Comparison of ENCODE assay signal across 7 mouse cellular contexts in the genomic region with DNA sequence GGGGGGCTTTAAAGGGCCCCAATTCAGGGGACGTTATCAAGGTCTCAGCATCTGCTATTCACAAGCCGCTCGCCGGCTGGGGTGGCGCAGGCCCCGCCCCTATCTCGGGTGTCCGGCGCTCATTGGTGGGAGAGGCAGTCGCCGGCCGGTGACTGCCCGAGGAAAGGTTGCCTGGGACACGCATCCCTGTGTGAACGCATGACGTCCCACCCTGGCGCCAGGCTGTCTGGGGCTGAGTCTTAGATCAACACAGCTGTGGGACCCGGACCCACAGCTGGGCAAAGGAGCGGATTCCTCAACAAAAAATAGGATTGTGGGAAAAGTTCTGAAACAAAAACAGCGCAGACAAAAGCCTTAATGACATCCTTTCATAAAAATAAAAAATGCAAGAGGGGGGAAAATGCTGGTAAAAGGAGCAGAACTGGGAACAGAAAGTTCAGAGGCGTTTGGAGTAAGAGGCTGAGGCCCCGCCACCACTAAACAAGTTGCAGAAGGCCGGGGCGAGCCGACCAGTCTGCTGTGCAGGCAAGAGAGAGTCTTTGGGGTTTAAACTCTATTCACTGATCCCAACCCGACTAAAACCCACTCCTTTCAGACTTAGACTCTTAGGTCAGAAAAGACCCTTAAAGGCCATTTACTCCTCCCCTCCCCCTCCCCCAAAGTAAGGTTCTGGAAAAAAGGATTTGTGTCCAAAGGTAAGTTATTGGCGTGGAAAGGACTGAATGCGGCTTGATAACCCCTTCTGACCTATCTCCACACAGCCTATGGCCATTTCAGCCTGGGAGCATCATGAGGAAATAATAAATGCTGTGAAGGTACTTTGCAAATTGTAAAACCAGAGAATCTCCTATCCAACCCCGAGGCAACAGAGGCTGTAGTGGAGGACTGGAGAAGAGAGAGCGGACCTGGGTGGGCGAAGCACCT. TPM values are rescaled to one million over a fixed set of nuclear protein-coding genes. Genes with fewer than 3 reads are reported as not detected.
A peak's percentile ranks its signal among the peaks of the same experiment; 100 is the strongest.
DNase-seq lines count a peak whose midpoint lies in the region; ATAC-seq and TF ChIP-seq lines count a peak whose summit lies in the region.

No protein-coding gene starts in this region.

- DNase-seq in adrenal gland, adult 18-20 months (ENCODE audit: low spot score in 2 of 2): peak; percentile 84 to 87
- DNase-seq in embryo, embryonic 11 days: peak; percentile 99
- DNase-seq in gastrocnemius, postnatal 36 days: peak; percentile 85 to 96
- peak; percentile 99 for DNase-seq in limb, embryonic 11.5 days (ENCODE audit: low spot score)
- DNase-seq in spleen, adult 2 months (ENCODE audit: low read depth in 1 of 2, low spot score in 2 of 2): peak in 1 of 2 experiments; percentile 69

- peak overlapping the region; percentile 11 for H3K4me3 ChIP-seq in intestine, embryonic 16.5 days (ENCODE audit: low read length)
- 0 out of 2 replicates have a peak overlapping the region, but pooled peaks have one; percentile 6 for H3K4me3 ChIP-seq in limb, embryonic 11.5 days (ENCODE audit: low read depth, low read length)
- peak overlapping the region; percentile 26 for H3K4me3 ChIP-seq in midbrain, embryonic 13.5 days (replicated peaks)
- H3K4me3 ChIP-seq in spleen, adult 2 months (ENCODE audit: extremely low read depth, insufficient read depth, insufficient read length): no peak overlapping the region; the same call in 1 of the 2 replicates

- TF ChIP-seq CTCF in spleen, adult 2 months (IDR thresholded peaks at IDR 0.05; ENCODE audit: extremely low read depth, insufficient read depth, insufficient read length, insufficient replicate concordance): no peak

- ATAC-seq in intestine, embryonic 16.5 days: peak; percentile 78
- ATAC-seq in limb, embryonic 11.5 days (ENCODE audit: insufficient number of reproducible peaks, low FRiP score, low TSS enrichment, low read depth): peak; percentile 87
- peak; percentile 88 for ATAC-seq in midbrain, embryonic 13.5 days

- WGBS in intestine, embryonic 16.5 days: 8% methylated on average over 31 of the region's 31 CpGs
- 3% methylated on average over 31 of the region's 31 CpGs for WGBS in limb, embryonic 11.5 days
- WGBS in midbrain, embryonic 13.5 days: 3% methylated on average over 31 of the region's 31 CpGs
- WGBS in spleen, adult 2 months: 21% methylated on average over 31 of the region's 31 CpGs

- H3K27ac ChIP-seq in intestine, embryonic 16.5 days (ENCODE audit: low read length): peak overlapping the region; percentile 95
- peak overlapping the region; percentile 96 for H3K27ac ChIP-seq in limb, embryonic 11.5 days (replicated peaks; ENCODE audit: low read depth, low read length)
- H3K27ac ChIP-seq in midbrain, embryonic 13.5 days: peak overlapping the region; percentile 82
- H3K27ac ChIP-seq in spleen, adult 2 months (ENCODE audit: insufficient read depth, low read length): peak overlapping the region; percentile 46

- TF ChIP-seq POLR2A in spleen, adult 2 months (IDR thresholded peaks at IDR 0.05; ENCODE audit: low read depth, low read length): no peak

- intact Hi-C loops in gastrocnemius, postnatal 36 days (cut with DNase I): no loop called here

- H3K36me3 ChIP-seq in intestine, embryonic 16.5 days (ENCODE audit: control insufficient read depth, insufficient read depth, low read length): no peaks in the 10 kb centered on the region
- H3K36me3 ChIP-seq in limb, embryonic 11.5 days (ENCODE audit: control insufficient read depth, insufficient read depth, low read length): no peaks in the 10 kb centered on the region
- H3K36me3 ChIP-seq in midbrain, embryonic 13.5 days: no peaks in the 10 kb centered on the region
- H3K36me3 ChIP-seq in spleen, adult 2 months (ENCODE audit: control insufficient read depth, insufficient read depth, low read length): peaks cover 3% of the 10 kb centered on the region; the same call in 1 of the 2 replicates

- peak overlapping the region; percentile 30 for H3K9ac ChIP-seq in intestine, embryonic 16.5 days (ENCODE audit: low read depth, low read length)
- peak overlapping the region; percentile 28 for H3K9ac ChIP-seq in limb, embryonic 11.5 days (ENCODE audit: low read length)
- H3K9ac ChIP-seq in midbrain, embryonic 13.5 days (replicated peaks): no peak overlapping the region

- H3K4me2 ChIP-seq in intestine, embryonic 16.5 days (ENCODE audit: low read depth, low read length): peak overlapping the region; percentile 52
- peak overlapping the region; percentile 44 for H3K4me2 ChIP-seq in limb, embryonic 11.5 days (ENCODE audit: low read depth, severe bottlenecking)
- H3K4me2 ChIP-seq in midbrain, embryonic 13.5 days (replicated peaks): peak overlapping the region; percentile 52

- H3K27me3 ChIP-seq in intestine, embryonic 16.5 days (replicated peaks; ENCODE audit: control insufficient read depth, insufficient read depth, low read length): no peaks in the 10 kb centered on the region
- no peaks in the 10 kb centered on the region for H3K27me3 ChIP-seq in limb, embryonic 11.5 days (ENCODE audit: control insufficient read depth, insufficient read depth, low read length)
- H3K27me3 ChIP-seq in midbrain, embryonic 13.5 days: peaks cover 8% of the 10 kb centered on the region
- H3K27me3 ChIP-seq in spleen, adult 2 months (ENCODE audit: control insufficient read depth, insufficient read depth, low read length): no peaks in the 10 kb centered on the region

- no peaks in the 10 kb centered on the region for H3K9me3 ChIP-seq in intestine, embryonic 16.5 days (ENCODE audit: control insufficient read depth, low read length)
- no peaks in the 10 kb centered on the region for H3K9me3 ChIP-seq in limb, embryonic 11.5 days (ENCODE audit: control insufficient read depth, low read length)
- no peaks in the 10 kb centered on the region for H3K9me3 ChIP-seq in midbrain, embryonic 13.5 days

- peaks cover 54% of the 10 kb centered on the region for H3K4me1 ChIP-seq in intestine, embryonic 16.5 days (ENCODE audit: control insufficient read depth, insufficient read depth, low read length)
- H3K4me1 ChIP-seq in limb, embryonic 11.5 days (ENCODE audit: control insufficient read depth, insufficient read depth, low read length): peaks cover 46% of the 10 kb centered on the region
- H3K4me1 ChIP-seq in midbrain, embryonic 13.5 days (replicated peaks): peaks cover 78% of the 10 kb centered on the region
- peaks cover 5% of the 10 kb centered on the region for H3K4me1 ChIP-seq in spleen, adult 2 months (ENCODE audit: control insufficient read depth, insufficient read depth, insufficient read length)

RNA-seq across cellular contexts. Expression of gene Id3, which starts 2.7 kb away (rescaled TPM):
- total RNA-seq in adrenal gland, adult 18-20 months (2021): 10 to 100 TPM; 47.4 to 77.7 TPM
- 10 to 100 TPM; 13.8 to 14.1 TPM for total RNA-seq in gastrocnemius, postnatal 36 days (2021)
- polyA plus RNA-seq in intestine, embryonic 16.5 days (2015; fragmentation: Nextera tagmentation; extraction: Ambion mirVana): 232 and 245 TPM in 2 replicates
- polyA plus RNA-seq in limb, embryonic 11.5 days (2014; fragmentation: Nextera tagmentation; extraction: Ambion mirVana): 534 and 581 TPM in 2 replicates
- 175 and 214 TPM in 2 replicates for polyA plus RNA-seq in midbrain, embryonic 13.5 days (2015; fragmentation: Nextera tagmentation; extraction: Ambion mirVana)
- 138 and 195 TPM in 2 replicates for polyA plus RNA-seq in spleen, adult 2 months (2012; rRNA removed)

RNA-seq across cellular contexts. Expression of gene E2f2, which starts 31.6 kb away (rescaled TPM):
- 1 to 10 TPM; 1.9 to 3.2 TPM for total RNA-seq in adrenal gland, adult 18-20 months (2021)
- total RNA-seq in gastrocnemius, postnatal 36 days (2021): 1 to 10 TPM; 1.3 to 1.9 TPM
- 7.5 and 9.3 TPM in 2 replicates for polyA plus RNA-seq in intestine, embryonic 16.5 days (2015; fragmentation: Nextera tagmentation; extraction: Ambion mirVana)
- 4.7 and 5.7 TPM in 2 replicates for polyA plus RNA-seq in limb, embryonic 11.5 days (2014; fragmentation: Nextera tagmentation; extraction: Ambion mirVana)
- 3.8 and 4.0 TPM in 2 replicates for polyA plus RNA-seq in midbrain, embryonic 13.5 days (2015; fragmentation: Nextera tagmentation; extraction: Ambion mirVana)
- 32.1 and 33.5 TPM in 2 replicates for polyA plus RNA-seq in spleen, adult 2 months (2012; rRNA removed)

Comparison
In these comparisons a context has a peak if more than half of its experiments do, and no peak if none do; other contexts are left out.
1. H3K27ac ChIP-seq: peak in every context shown above with its lines; median percentile 96 in limb, embryonic 11.5 days; 95 in intestine, embryonic 16.5 days; 82 in midbrain, embryonic 13.5 days; 46 in spleen, adult 2 months.